Mouse (Mus musculus) thymus, postnatal 14 days (tissue): ENCODE measurements around the gene Pask.
"Not testable (repeated sequence)": the region's sequence is repeated elsewhere in the genome, so short reads cannot be mapped to it uniquely, and the experiment has no call there.

Experiments
- DNase-seq: peaks from one replicate; pipeline ENCODE4 v3.0.0; 2021

Pask gene

GRCm38 (mm10) chr1:93342648-93343503 is at the start of gene Pask, which contains the start of gene Ppp1r7:
TSS of gene Pask (minus strand) at chr1:93343482.
TSS of gene Ppp1r7 (plus strand) at chr1:93342854.
- DNase-seq, result peak; percentile 94

- DNase-seq, result no peak
Observed at GRCm38 (mm10) chr1:93388906-93389305, 45.6 kb upstream of the Pask start.

DNA sequence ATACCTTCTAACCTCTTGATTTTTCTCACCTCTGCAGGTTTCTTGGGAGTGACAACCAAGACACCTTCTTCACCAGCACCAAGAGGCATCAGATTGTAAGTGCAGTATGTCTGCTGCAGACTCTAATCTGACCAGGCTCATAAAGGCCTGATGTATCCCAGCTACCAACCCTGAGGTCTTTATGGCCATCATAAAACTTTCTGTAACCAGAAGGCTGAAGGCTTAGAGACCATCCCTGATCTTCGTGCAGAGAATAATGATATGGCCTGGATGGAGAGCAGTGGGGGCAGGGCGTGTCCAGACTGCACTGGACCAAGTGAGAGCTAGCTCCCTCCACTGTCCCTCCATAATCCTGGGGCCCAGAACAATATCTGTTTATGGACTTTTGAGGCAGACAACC is 43.9 kb upstream of the Pask start:
- DNase-seq, result no peak

DNA sequence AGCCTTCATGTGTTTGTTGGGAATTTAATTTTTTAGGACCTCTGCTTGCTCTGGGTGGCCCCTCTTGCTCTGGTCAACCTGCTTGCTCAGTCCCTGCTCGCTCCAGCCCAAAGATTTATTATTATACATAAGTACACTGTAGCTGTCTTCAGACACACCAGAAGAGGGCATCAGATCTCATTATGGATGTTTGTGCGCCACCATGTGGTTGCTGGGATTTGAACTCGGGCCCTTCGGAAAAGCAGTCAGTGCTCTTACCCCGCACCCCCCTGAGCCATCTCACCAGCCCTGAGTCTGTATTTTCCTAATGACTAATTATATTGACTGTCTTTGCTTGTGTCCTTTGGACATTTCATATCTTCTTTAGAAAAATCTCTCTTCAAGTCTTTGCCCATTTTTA is 35.8 kb upstream of the Pask start:
- no peak for DNase-seq

DNA sequence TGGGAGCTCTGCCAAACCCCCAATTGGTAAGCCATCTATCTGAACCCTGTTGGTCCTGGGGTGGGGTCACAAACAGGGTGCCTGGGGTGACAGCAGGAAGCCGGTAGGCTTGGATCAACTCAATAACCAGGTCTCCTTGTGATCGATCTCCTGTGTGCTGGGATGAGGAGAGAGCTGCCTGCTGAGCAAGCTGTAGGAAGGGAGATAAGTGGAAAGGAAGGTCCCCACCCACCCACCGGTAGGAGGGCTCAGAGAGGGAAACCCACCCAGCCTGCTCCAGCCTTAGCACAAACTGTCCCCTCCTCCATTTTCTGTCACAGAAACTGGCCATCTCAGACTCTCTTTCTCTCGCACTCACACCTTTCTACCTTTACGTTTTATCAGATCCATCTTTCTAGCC is 34.0 kb upstream of the Pask start:
- DNase-seq, result no peak

DNA sequence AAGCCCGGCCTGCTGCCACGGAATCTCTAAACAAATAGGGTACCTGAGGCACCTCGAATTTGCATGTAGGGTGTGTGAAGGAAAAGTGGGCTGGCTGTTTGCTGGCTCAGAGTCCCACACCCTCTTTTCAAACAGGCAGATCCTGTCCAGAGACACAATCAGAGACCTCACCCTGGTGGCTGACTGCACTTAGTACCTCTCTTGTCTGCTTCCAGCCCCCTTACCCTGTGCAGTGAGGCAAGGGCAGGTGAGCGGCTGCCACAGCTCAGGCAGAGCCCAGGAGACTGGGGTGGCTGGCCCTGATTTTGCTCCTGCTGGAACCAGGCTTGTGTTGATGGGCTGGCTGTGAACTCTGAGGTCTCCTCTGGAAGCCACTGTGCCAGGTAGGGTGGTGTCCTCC is 30.4 kb upstream of the Pask start, which contains the start of gene Ano7:
TSS of gene Ano7 (plus strand) at position 266 of the 400 bp plus-strand sequence.
- no peak for DNase-seq

- no peak for DNase-seq
Observed at GRCm38 (mm10) chr1:93365641-93366040, 22.4 kb upstream of the Pask start.

DNA sequence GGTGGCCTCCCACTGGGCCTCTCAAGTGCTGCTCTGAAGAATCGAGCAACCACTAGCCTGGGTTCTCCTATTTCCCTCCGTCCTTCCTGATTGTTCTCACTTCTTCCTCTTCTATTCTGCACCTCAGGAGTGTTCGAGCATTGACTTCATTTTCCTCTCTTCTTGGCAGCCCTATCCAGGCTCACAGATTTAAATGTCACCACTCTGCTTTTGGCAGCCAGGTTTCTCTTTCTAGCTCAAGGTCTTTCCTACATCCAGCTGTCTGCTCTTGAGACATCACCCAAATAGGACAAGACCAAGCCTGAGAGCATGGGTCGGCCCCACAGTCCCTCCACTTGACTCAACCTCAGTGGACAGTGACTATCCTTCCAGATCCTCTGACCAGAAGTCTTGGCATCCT is 19.4 kb upstream of the Pask start:
- no peak for DNase-seq

DNA sequence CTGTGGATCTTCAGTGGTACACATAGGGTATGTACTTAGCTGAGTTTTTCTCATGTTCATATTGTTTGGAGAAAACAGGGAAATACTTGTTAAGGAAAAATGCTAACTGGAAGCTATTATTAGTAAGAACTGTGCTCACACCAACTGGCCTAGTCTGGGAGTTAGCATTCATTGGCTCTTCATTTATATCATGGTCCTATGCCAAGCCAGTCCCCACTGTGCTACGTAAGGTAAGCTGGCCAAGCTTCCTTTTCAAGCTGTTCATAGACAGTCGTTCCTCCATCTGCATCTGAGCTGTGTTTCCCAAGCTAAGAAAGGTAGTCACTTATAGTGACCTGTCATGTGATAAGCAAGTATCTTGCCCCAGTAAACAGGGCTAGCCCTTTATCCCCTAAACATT is 9.4 kb upstream of the Pask start:
- DNase-seq, result no peak

GRCm38 (mm10) chr1:93349701-93350100 is 6.4 kb upstream of the Pask start:
- no peak for DNase-seq

DNA sequence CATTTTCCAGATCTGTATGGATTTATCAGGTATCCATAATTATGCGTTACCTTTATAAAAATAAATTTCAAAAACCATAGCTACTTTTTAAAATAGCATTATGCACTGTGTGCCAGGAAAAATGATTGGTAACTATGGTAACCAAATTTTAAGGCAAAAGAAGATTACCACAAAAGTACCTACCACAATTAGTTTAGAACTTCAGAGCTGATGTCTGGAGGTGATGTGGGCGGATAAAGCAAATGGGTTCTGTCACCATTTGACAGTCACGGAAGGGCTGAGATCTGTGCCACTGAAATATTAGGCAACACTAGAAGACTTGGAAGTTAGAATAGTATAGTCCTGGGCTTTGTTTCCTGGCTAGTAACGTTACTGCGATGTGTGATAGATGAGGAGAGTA is 3.9 kb upstream of the Pask start:
- DNase-seq, result no peak

GRCm38 (mm10) chr1:93343504-93344047 is 294 bp upstream of the Pask start:
- peak; percentile 93 for DNase-seq

DNA sequence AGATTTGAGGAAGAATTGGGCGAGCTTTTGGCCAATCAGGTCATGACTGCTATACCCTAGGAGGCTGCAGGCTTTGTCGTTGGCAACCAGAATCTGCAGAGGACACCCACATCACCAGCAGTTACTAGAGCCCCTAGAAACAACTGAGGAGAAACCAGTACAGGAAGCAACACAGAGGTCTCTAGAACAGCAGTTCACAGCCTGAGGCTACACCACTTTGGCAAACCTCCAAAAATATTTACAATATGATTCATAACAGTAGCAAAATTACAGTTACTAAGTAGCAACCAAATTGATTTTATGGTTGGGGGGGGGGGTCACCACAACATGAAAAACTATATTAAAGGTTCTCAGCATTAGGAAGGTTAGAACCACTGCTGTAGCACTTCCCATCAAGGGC is 8.7 kb downstream of the Pask start:
- no peak for DNase-seq

GRCm38 (mm10) chr1:93326446-93326845 is 16.8 kb downstream of the Pask start:
- no peak for DNase-seq

- DNase-seq, result no peak
Observed at GRCm38 (mm10) chr1:93323973-93324372, 19.3 kb downstream of the Pask start.

GRCm38 (mm10) chr1:93305581-93306337 is 37.5 kb downstream of the Pask start, which contains the start of gene Mterf4:
TSS of gene Mterf4 (minus strand) at chr1:93305915.
- DNase-seq, result peak; percentile 84

DNA sequence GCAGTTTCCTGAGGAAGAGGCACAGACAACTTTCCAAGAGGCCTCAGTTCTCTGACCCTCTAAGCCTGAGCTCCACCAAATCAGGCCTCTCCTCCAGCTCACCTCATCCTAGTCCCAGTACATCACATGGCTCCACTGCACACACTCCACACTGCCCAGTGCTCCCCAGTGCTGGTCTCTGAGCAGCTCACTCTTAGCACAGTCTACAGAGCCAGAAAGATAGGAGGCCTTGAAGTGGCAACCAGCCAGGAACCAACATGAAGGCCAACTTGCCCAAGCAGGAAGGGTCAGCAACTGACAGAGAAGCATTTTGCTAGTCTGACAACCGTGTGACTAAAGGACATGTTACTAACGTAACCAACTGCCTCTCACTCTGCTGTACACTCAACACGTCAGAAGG is 42.7 kb downstream of the Pask start:
- DNase-seq, result no peak

- no peak for DNase-seq
Observed at GRCm38 (mm10) chr1:93299791-93300190, 43.5 kb downstream of the Pask start.

GRCm38 (mm10) chr1:93294491-93294890 is 48.8 kb downstream of the Pask start:
- not testable (repeated sequence) for DNase-seq

DNA sequence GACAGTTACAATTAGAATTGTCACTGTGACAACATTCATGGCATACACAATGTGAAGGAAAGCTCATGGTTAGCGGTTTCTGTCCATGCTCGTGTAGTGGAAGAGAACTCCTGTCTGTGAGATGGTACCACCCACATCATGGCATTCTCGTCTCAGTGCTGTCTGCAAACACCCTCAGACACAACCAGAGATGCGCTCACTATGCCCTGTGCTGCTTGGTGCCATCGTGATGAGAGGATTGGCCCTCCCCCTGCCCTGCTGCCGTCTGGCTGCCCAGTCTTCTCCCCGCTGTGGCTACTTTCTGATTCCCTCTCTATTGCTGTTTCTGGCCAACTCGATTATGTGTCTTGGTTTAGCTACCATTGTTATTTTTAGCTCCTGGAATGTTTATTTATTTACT is 51.3 kb downstream of the Pask start:
- DNase-seq, result no peak

- DNase-seq, result no peak
Observed at GRCm38 (mm10) chr1:93291591-93291990, 51.7 kb downstream of the Pask start.

DNA sequence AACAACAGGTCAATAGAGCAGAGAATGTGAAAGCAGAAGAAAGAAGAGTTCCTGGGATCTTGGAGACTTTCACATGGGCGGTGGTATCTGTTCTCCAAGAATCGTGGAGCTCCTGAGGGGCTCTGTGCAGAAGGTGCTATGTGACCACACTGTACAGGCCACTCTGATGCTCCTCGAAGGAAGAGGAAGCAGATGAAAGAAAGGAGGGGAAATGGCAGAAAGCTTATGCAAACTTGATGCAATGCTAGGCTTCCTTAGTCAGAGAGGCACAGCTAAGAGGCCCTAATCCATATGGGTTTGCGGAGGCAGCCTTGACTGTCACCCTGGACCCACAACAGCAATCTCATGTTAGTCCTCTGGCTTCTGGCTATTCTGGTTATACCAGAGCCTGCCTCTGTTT is 52.3 kb downstream of the Pask start:
- no peak for DNase-seq

DNA sequence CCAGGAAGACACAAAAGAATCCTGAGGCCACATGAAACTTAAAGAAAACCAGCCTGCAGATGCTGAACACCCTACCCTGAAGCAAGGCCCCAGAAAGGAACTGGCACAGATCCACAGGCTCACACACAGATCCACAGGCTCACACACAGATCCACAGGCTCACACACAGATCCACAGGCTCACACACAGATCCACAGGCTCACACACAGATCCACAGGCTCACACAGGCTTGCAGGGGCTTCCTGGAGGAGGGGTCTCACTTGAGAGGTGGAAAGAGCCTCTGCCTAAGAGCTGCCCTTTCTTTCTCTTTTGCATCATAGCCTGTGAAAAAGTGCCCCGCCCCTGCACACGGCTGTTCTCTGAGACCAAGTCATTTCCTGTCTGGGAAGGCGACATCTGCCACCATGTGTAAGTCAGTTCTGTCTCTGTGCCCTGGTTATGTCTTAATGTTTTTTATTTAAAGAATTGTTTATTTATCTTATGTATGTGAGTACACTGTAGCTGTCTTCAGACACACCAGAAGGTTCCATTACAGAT is 53.5 kb downstream of the Pask start:
- DNase-seq, result peak; percentile 18
